20 mouse cellular contexts compared by ENCODE assay signal in genomic region chr19:17359315-17359890, GRCm38 (mm10). TPM values are rescaled to one million over a fixed set of nuclear protein-coding genes. Genes with fewer than 3 reads are reported as not detected.
DNase-seq lines count a peak whose midpoint lies in the region; ATAC-seq lines count a peak whose summit lies in the region.
"Had no signal": no experiment of that assay in that cellular context is flagged by ENCODE, and none has a peak within 500 bp of the region (broad histone marks: within the 10 kb centered on the region; RNA-seq: fewer than 3 reads in every experiment).

No protein-coding gene starts in this region.

- no peak overlapping the region for H3K27ac ChIP-seq in limb, embryonic 15.5 days
- no peak overlapping the region for H3K27ac ChIP-seq in limb, embryonic 10.5 days
- H3K27ac ChIP-seq: embryonic facial prominence, embryonic 13.5 days; forebrain, embryonic 12.5 days; heart, embryonic 15.5 days; hindbrain, embryonic 13.5 days; limb, embryonic 12.5 days; midbrain, embryonic 13.5 days had no signal

- H3K4me1 ChIP-seq in limb, embryonic 15.5 days, result peaks cover 8% of the 10 kb centered on the region; the same call in 1 of the 2 replicates
- H3K4me1 ChIP-seq in limb, embryonic 10.5 days, result 0 out of 2 replicates have a peak, but pooled peaks cover 7% of the 10 kb centered on the region

- H3K27me3 ChIP-seq in limb, embryonic 15.5 days, result no peaks in the 10 kb centered on the region
- H3K27me3 ChIP-seq in limb, embryonic 10.5 days (ENCODE audit: low read depth, poor library complexity, severe bottlenecking), result peaks cover 19% of the 10 kb centered on the region
- H3K27me3 ChIP-seq: heart, embryonic 15.5 days had no signal

- H3K4me3 ChIP-seq in limb, embryonic 15.5 days, result no peak overlapping the region
- H3K4me3 ChIP-seq in limb, embryonic 10.5 days, result no peak overlapping the region
- H3K4me3 ChIP-seq: embryonic facial prominence, embryonic 13.5 days; forebrain, embryonic 12.5 days; heart, embryonic 15.5 days; hindbrain, embryonic 13.5 days; limb, embryonic 12.5 days; midbrain, embryonic 13.5 days had no signal

- no peak for DNase-seq in limb, embryonic 10.5 days (ENCODE audit: low spot score)
- peak; percentile 91 for DNase-seq in 416B (ENCODE audit: low read depth)
- DNase-seq in retina, embryonic 14.5 days (ENCODE audit: low spot score), result no peak
- no peak for DNase-seq in retina, postnatal 1 day
- no peak for DNase-seq in kidney, adult 8-10 months
- DNase-seq: adrenal gland, postnatal 25 days; heart, adult 11 months; kidney, postnatal 4 days; layer of hippocampus, postnatal 36 days; thymus, postnatal 36 days had no signal

- 0 out of 2 replicates have a peak overlapping the region, but pooled peaks have one; percentile 10 for H3K9ac ChIP-seq in limb, embryonic 15.5 days
- H3K9ac ChIP-seq: embryonic facial prominence, embryonic 13.5 days; forebrain, embryonic 12.5 days; heart, embryonic 15.5 days; hindbrain, embryonic 13.5 days; limb, embryonic 12.5 days; midbrain, embryonic 13.5 days had no signal

- no peaks in the 10 kb centered on the region for H3K36me3 ChIP-seq in limb, embryonic 15.5 days
- H3K36me3 ChIP-seq in limb, embryonic 10.5 days, result no peaks in the 10 kb centered on the region
- H3K36me3 ChIP-seq: embryonic facial prominence, embryonic 13.5 days; forebrain, embryonic 12.5 days; heart, embryonic 15.5 days; hindbrain, embryonic 13.5 days; limb, embryonic 12.5 days; midbrain, embryonic 13.5 days had no signal

- no peaks in the 10 kb centered on the region for H3K9me3 ChIP-seq in limb, embryonic 15.5 days
- H3K9me3 ChIP-seq in limb, embryonic 10.5 days (replicated peaks), result no peaks in the 10 kb centered on the region
- H3K9me3 ChIP-seq: embryonic facial prominence, embryonic 13.5 days; forebrain, embryonic 12.5 days; heart, embryonic 15.5 days; hindbrain, embryonic 13.5 days; limb, embryonic 12.5 days; midbrain, embryonic 13.5 days had no signal

- ATAC-seq in limb, embryonic 15.5 days (ENCODE audit: insufficient number of reproducible peaks, low FRiP score, low TSS enrichment, low read depth), result no peak
- ATAC-seq in common myeloid progenitor, adult 5-6 weeks (replicated peaks; ENCODE audit: low read depth, poor library complexity, severe bottlenecking), result peak; percentile 73
- ATAC-seq in megakaryocyte, adult 5-6 weeks (ENCODE audit: poor library complexity, severe bottlenecking), result peak; percentile 68
- ATAC-seq: intestine, postnatal 0 days; midbrain, embryonic 13.5 days had no signal

- H3K4me2 ChIP-seq in limb, embryonic 15.5 days, result no peak overlapping the region
- H3K4me2 ChIP-seq: embryonic facial prominence, embryonic 13.5 days; forebrain, embryonic 12.5 days; heart, embryonic 15.5 days; hindbrain, embryonic 13.5 days; limb, embryonic 12.5 days; midbrain, embryonic 13.5 days had no signal

- 83% methylated on average over 14 of the region's 14 CpGs for WGBS in limb, embryonic 15.5 days
- 81% methylated on average over 14 of the region's 14 CpGs for WGBS in limb, embryonic 10.5 days

RNA-seq across cellular contexts. Expression of gene Gcnt1, which starts 13.2 kb away (rescaled TPM):
- 4.8 TPM in 2 replicates for polyA plus RNA-seq in limb, embryonic 15.5 days (2015; fragmentation: Nextera tagmentation; extraction: Ambion mirVana)
- polyA plus RNA-seq in limb, embryonic 10.5 days (2016; fragmentation: Nextera tagmentation; extraction: Ambion mirVana), result 2.2 and 2.7 TPM in 2 replicates
- total RNA-seq in common myeloid progenitor, adult 5-6 weeks (2017), result 23.8 and 26.2 TPM in 2 replicates
- total RNA-seq in megakaryocyte, adult 5-6 weeks (2015), result 44.5 and 46.8 TPM in 2 replicates
- 45.1 and 51.0 TPM in 2 replicates for total RNA-seq in megakaryocyte, adult 5-6 weeks (2017)

RNA-seq across cellular contexts. Expression of gene Rfk, which starts 34.4 kb away (rescaled TPM):
- 49.1 and 53.7 TPM in 2 replicates for polyA plus RNA-seq in limb, embryonic 15.5 days (2015; fragmentation: Nextera tagmentation; extraction: Ambion mirVana)
- 49.6 and 55.5 TPM in 2 replicates for polyA plus RNA-seq in limb, embryonic 10.5 days (2016; fragmentation: Nextera tagmentation; extraction: Ambion mirVana)
- 29.3 and 30.9 TPM in 2 replicates for total RNA-seq in common myeloid progenitor, adult 5-6 weeks (2017)
- total RNA-seq in megakaryocyte, adult 5-6 weeks (2015), result 70.7 and 70.8 TPM in 2 replicates
- 24.0 and 26.4 TPM in 2 replicates for total RNA-seq in megakaryocyte, adult 5-6 weeks (2017)
